Mouse (Mus musculus): Measurements from ENCODE around the gene Lmo1.
"Not testable (repeated sequence)": the region's sequence is repeated elsewhere in the genome, so short reads cannot be mapped to it uniquely, and the experiment has no call there.

The Lmo1 gene

GRCm38 (mm10) chr7:109111000-109111399 lies 64.0 kb downstream of the Lmo1 start:
- no peak for DNase-seq (ENCODE audit: low read depth, low spot score)

- DNase-seq (ENCODE audit: low read depth, low spot score) = no peak
These were observed 70.1 kb downstream of the Lmo1 start for GRCm38 (mm10) chr7:109104894-109105293.

- no peak for DNase-seq (ENCODE audit: low read depth, low spot score)
These were observed 73.8 kb downstream of the Lmo1 start for GRCm38 (mm10) chr7:109101167-109101566.

GRCm38 (mm10) chr7:109098145-109099018 lies 76.6 kb downstream of the Lmo1 start:
- DNase-seq (ENCODE audit: low read depth, low spot score) = peak; percentile 48

- no peak for DNase-seq (ENCODE audit: low read depth, low spot score)
These were observed 77.8 kb downstream of the Lmo1 start for GRCm38 (mm10) chr7:109097203-109097602.

GRCm38 (mm10) chr7:109096618-109097017 lies 78.4 kb downstream of the Lmo1 start:
- DNase-seq (ENCODE audit: low read depth, low spot score) = no peak

- DNase-seq (ENCODE audit: low read depth, low spot score) = no peak
These were observed 80.7 kb downstream of the Lmo1 start for GRCm38 (mm10) chr7:109094294-109094693.

GRCm38 (mm10) chr7:109091316-109091715 lies 83.7 kb downstream of the Lmo1 start:
- DNase-seq (ENCODE audit: low read depth, low spot score) = not testable (repeated sequence)
